Mouse (Mus musculus) forebrain, embryonic 16.5 days (tissue): ENCODE data around the gene Stk38l. TPM values are rescaled to one million over a fixed set of nuclear protein-coding genes. Genes with fewer than 3 reads are reported as not detected.

Experiments
- ATAC-seq: fragments of 200-750 bp; cut with Nextera tagmentation; 2 replicates; pipeline ENCODE4 v1.8.0; 2017; ENCODE audit warnings: mild to moderate bottlenecking, moderate library complexity
- H3K27ac ChIP-seq: fragments of 300-500 bp; sonication (generic); 2 replicates; pipeline ENCODE4 v1.5.1; 2014; ENCODE audit warnings: low read length, control low read depth
- H3K27me3 ChIP-seq: fragments of 300-500 bp; sonication (generic); replicated peaks from 2 replicates; pipeline ENCODE4 v1.6.1; 2014; ENCODE audit warnings: low read length; ENCODE audit not compliant: control insufficient read depth, insufficient read depth
- H3K36me3 ChIP-seq: fragments of 300-500 bp; sonication (generic); 2 replicates; pipeline ENCODE4 v1.6.1; 2014; ENCODE audit not compliant: control insufficient read depth, insufficient read depth
- H3K4me1 ChIP-seq: fragments of 300-500 bp; sonication (generic); replicated peaks from 2 replicates; pipeline ENCODE4 v1.6.1; 2014; ENCODE audit warnings: low read length; ENCODE audit not compliant: control insufficient read depth, insufficient read depth
- H3K4me2 ChIP-seq: fragments of 300-500 bp; sonication (generic); 2 replicates; pipeline ENCODE4 v1.6.1; 2014; ENCODE audit warnings: mild to moderate bottlenecking, low read length, control low read depth
- H3K4me3 ChIP-seq: fragments of 300-500 bp; sonication (generic); replicated peaks from 2 replicates; pipeline ENCODE4 v1.5.1; 2014; ENCODE audit warnings: mild to moderate bottlenecking, low read length, control low read depth
- H3K9ac ChIP-seq: fragments of 300-500 bp; sonication (generic); replicated peaks from 2 replicates; pipeline ENCODE4 v1.6.1; 2014; ENCODE audit warnings: low read depth, low read length, control low read depth
- H3K9me3 ChIP-seq: fragments of 300-500 bp; sonication (generic); 2 replicates; pipeline ENCODE4 v1.6.1; 2016; ENCODE audit warnings: low read length; ENCODE audit not compliant: control insufficient read depth
- WGBS: fragments of 180-500 bp; shearing (Covaris S2); extraction: QIAGEN DNeasy Blood & Tissue Kit; methylation state at CpG from one replicate; pipeline ENCODE4 v1.1.7; 2014; 5-methylcytosine and 5-hydroxymethylcytosine counted together
- polyA plus RNA-seq: library from polyadenylated mRNA; unstranded; fragments of >200 nt; fragmentation: Nextera tagmentation; extraction: Ambion mirVana; gene quantifications from 2 replicates; pipeline ENCODE4 v1.2.1, GENCODE M21; 2015

Gene Stk38l
- polyA plus RNA-seq, 1 experiment from 2014 or later = 15.0 TPM

DNA sequence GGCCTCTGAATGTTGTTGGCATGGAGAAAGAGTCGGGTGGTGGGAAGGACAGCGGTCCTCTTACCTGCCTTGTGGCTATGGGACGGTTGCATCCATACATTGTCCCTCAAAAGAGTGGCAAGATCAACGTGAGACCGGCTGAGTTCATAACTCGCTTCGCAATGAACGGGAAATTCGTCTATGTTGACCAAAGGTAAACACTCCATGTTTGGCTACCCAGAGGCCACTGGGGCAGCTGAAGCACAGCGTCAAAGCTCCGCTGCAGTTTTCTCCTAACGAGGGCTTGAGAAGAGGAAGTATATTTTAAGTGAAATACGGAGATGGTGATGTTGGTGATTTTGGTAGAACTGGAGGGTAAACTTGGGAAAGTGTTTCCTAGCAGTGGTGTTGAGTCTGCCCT is 97.2 kb downstream of the Stk38l start:
- H3K9ac ChIP-seq = no peak overlapping the region
- no peaks in the 10 kb centered on the region for H3K27me3 ChIP-seq
- no peak overlapping the region for H3K4me3 ChIP-seq
- no peaks in the 10 kb centered on the region for H3K4me1 ChIP-seq
- no peaks in the 10 kb centered on the region for H3K9me3 ChIP-seq
- 91% methylated on average over 13 of the region's 13 CpGs for WGBS
- no peak overlapping the region for H3K27ac ChIP-seq
- no peak overlapping the region for H3K4me2 ChIP-seq
- ATAC-seq = no peak
- no peaks in the 10 kb centered on the region for H3K36me3 ChIP-seq

DNA sequence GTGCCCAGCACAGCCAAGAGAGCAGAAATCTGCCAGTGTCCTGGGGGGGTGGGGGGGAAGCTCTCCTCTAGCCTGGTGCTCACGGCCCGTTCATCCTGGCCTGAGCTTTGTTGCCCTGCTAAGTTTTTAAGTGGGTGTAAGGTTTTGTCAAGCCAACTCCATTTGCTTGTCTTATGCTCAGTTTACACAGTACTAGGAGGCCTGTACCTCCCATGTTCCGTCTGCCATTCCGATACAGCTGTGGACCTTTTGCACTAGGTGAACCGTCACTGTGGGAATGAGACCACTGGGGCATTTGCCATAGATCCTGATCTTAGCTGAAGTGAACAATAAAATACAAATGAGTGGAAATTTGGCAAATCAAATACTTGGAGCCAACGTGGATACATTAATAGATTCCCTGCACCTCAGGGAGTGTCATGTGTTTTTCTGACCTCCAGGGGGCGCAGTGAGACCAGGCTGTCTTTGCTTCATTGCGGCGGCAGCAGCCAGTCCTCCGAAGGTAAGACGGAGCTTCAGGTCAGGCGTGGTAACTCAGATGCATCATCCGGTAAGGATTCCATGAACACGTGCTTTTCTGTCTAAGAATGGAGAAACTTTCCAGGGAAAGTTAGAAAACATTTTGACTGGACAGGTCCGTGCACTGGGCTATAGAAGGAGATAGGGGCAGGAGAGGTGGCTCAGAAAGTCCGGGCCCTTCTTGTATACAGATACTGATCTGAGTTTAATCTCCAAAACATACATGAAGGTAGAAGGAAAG is 100.1 kb downstream of the Stk38l start:
- no peaks in the 10 kb centered on the region for H3K36me3 ChIP-seq
- H3K27me3 ChIP-seq = no peaks in the 10 kb centered on the region
- peak; percentile 74 for ATAC-seq
- H3K4me1 ChIP-seq = no peaks in the 10 kb centered on the region
- H3K27ac ChIP-seq = no peak overlapping the region
- 37% methylated on average over 16 of the region's 16 CpGs for WGBS
- no peak overlapping the region for H3K4me3 ChIP-seq
- H3K9ac ChIP-seq = no peak overlapping the region
- no peak overlapping the region for H3K4me2 ChIP-seq
- no peaks in the 10 kb centered on the region for H3K9me3 ChIP-seq

GRCm38 (mm10) chr6:146825487-146825773 is 100.6 kb downstream of the Stk38l start:
- Histone ChIP-seq H3K9me3 (no peaks in the 10 kb centered on the region), H3K4me1 (no peaks in the 10 kb centered on the region), H3K9ac (no peak overlapping the region), H3K27ac (no peak overlapping the region), H3K4me2 (no peak overlapping the region), H3K27me3 (no peaks in the 10 kb centered on the region), H3K4me3 (no peak overlapping the region), H3K36me3 (no peaks in the 10 kb centered on the region)
- 0 out of 2 replicates have a peak, but pooled peaks have one; percentile 23 for ATAC-seq
- WGBS = 79% methylated on average over 1 of the region's 1 CpGs

Other genes starting within 250 kb of the Stk38l start
- 4.7 and 6.1 TPM in 2 replicates for gene Itpr2, start 222.8 kb upstream of the Stk38l start, polyA plus RNA-seq
- 48.2 and 56.7 TPM in 2 replicates for gene Fgfr1op2, start 147.8 kb upstream of the Stk38l start, polyA plus RNA-seq
- gene Ints13, start 147.2 kb upstream of the Stk38l start, polyA plus RNA-seq = 67.7 and 70.1 TPM in 2 replicates
- 109 and 111 TPM in 2 replicates for gene Med21, start 82.4 kb upstream of the Stk38l start, polyA plus RNA-seq
- gene Tm7sf3, start 82.2 kb upstream of the Stk38l start, polyA plus RNA-seq = 35.2 and 36.3 TPM in 2 replicates
- gene Arntl2, start 71.1 kb downstream of the Stk38l start, polyA plus RNA-seq = 3.1 and 5.1 TPM in 2 replicates
- gene Smco2, start 125.1 kb downstream of the Stk38l start, polyA plus RNA-seq = not detected in 2 replicates
- gene Ppfibp1, start 163.5 kb downstream of the Stk38l start, polyA plus RNA-seq = 17.8 and 21.4 TPM in 2 replicates
- gene 1700034J05Rik, start 229.4 kb downstream of the Stk38l start, polyA plus RNA-seq = not detected in 2 replicates